ENCODE assay signal across 17 mouse cellular contexts in genomic region chr11:3302385-3302784, GRCm38 (mm10). TPM values are rescaled to one million over a fixed set of nuclear protein-coding genes. Genes with fewer than 3 reads are reported as not detected.
A peak's percentile ranks its signal among the peaks of the same experiment; 100 is the strongest.
DNase-seq lines count a peak whose midpoint lies in the region; ATAC-seq and TF ChIP-seq lines count a peak whose summit lies in the region.
"Had no signal": no experiment of that assay in that cellular context is flagged by ENCODE, and none has a peak within 500 bp of the region (broad histone marks: within the 10 kb centered on the region; RNA-seq: fewer than 3 reads in every experiment).

No protein-coding gene starts in this region.

- no peak overlapping the region for H3K27ac ChIP-seq in hindbrain, postnatal 0 days
- H3K27ac ChIP-seq in hindbrain, embryonic 12.5 days = no peak overlapping the region
- H3K27ac ChIP-seq in lung, postnatal 0 days (ENCODE audit: low read length) = peak overlapping the region; percentile 61; the same call in 1 of the 2 replicates
- H3K27ac ChIP-seq: intestine, embryonic 15.5 days; macrophage; midbrain, embryonic 15.5 days; stomach, embryonic 15.5 days had no signal

- 87% methylated on average over 4 of the region's 4 CpGs for WGBS in hindbrain, postnatal 0 days
- 94% methylated on average over 4 of the region's 4 CpGs for WGBS in hindbrain, embryonic 12.5 days
- WGBS in lung, postnatal 0 days = 55% methylated on average over 4 of the region's 4 CpGs

- H3K9ac ChIP-seq in hindbrain, postnatal 0 days (replicated peaks; ENCODE audit: low read length) = 0 out of 2 replicates have a peak overlapping the region, but pooled peaks have one; percentile 13
- H3K9ac ChIP-seq in hindbrain, embryonic 12.5 days = no peak overlapping the region
- H3K9ac ChIP-seq in lung, postnatal 0 days (replicated peaks; ENCODE audit: low read depth) = no peak overlapping the region
- H3K9ac ChIP-seq: intestine, embryonic 15.5 days; midbrain, embryonic 15.5 days; stomach, embryonic 15.5 days had no signal

- H3K4me1 ChIP-seq in hindbrain, postnatal 0 days (ENCODE audit: insufficient read depth, low read length) = no peaks in the 10 kb centered on the region
- 0 out of 2 replicates have a peak, but pooled peaks cover 7% of the 10 kb centered on the region for H3K4me1 ChIP-seq in hindbrain, embryonic 12.5 days
- peaks cover 8% of the 10 kb centered on the region; the same call in 1 of the 2 replicates for H3K4me1 ChIP-seq in lung, postnatal 0 days (ENCODE audit: insufficient read depth, low read depth, low read length)
- H3K4me1 ChIP-seq: intestine, embryonic 15.5 days; midbrain, embryonic 15.5 days; stomach, embryonic 15.5 days had no signal

- no peak overlapping the region for H3K4me2 ChIP-seq in hindbrain, postnatal 0 days (ENCODE audit: low read depth, low read length)
- H3K4me2 ChIP-seq in hindbrain, embryonic 12.5 days (replicated peaks) = no peak overlapping the region
- H3K4me2 ChIP-seq in lung, postnatal 0 days (replicated peaks; ENCODE audit: low read depth, low read length) = no peak overlapping the region
- H3K4me2 ChIP-seq: intestine, embryonic 15.5 days; liver, embryonic 11.5 days; midbrain, embryonic 15.5 days; stomach, embryonic 15.5 days had no signal

- TF ChIP-seq EP300 in lung, postnatal 0 days (IDR thresholded peaks at IDR 0.05) = no peak

- peak; percentile 92 for ATAC-seq in frontal cortex, adult (ENCODE audit: low TSS enrichment)
- no peak for ATAC-seq in hindbrain, postnatal 0 days
- ATAC-seq in hindbrain, embryonic 12.5 days (ENCODE audit: low FRiP score) = no peak
- peak; percentile 13; the same call in 1 of the 2 replicates for ATAC-seq in lung, postnatal 0 days
- ATAC-seq: intestine, embryonic 15.5 days; midbrain, embryonic 15.5 days had no signal

- H3K36me3 ChIP-seq in hindbrain, postnatal 0 days (ENCODE audit: insufficient read depth, low read length) = peaks cover 83% of the 10 kb centered on the region
- peaks cover 96% of the 10 kb centered on the region for H3K36me3 ChIP-seq in hindbrain, embryonic 12.5 days
- H3K36me3 ChIP-seq in lung, postnatal 0 days (ENCODE audit: insufficient read depth, low read length) = peaks cover 29% of the 10 kb centered on the region; the same call in 1 of the 2 replicates

- no peak for TF ChIP-seq CTCF in hindbrain, postnatal 0 days (IDR thresholded peaks at IDR 0.05; ENCODE audit: low read depth)
- TF ChIP-seq CTCF in lung, postnatal 0 days (IDR thresholded peaks at IDR 0.05) = no peak

- no peak for DNase-seq in frontal cortex, postnatal 25 days (ENCODE audit: low spot score in 2 of 2)
- DNase-seq in hindbrain, postnatal 0 days (ENCODE audit: low spot score) = no peak
- DNase-seq in lung, postnatal 0 days (ENCODE audit: low spot score) = peak; percentile 9
- DNase-seq in lung, adult 18-20 months = no peak
- peak; percentile 80 for DNase-seq in telencephalon, adult 2 months (ENCODE audit: low read depth, low spot score)
- no peak for DNase-seq in gastrocnemius, adult 18-20 months (ENCODE audit: low spot score)
- DNase-seq: adrenal gland, adult 8-10 months; cerebellum, adult 9-10 months; heart, postnatal 4 days; thymus, postnatal 36 days had no signal

- no peaks in the 10 kb centered on the region for H3K27me3 ChIP-seq in hindbrain, postnatal 0 days (ENCODE audit: insufficient read depth, low read length)
- no peaks in the 10 kb centered on the region for H3K27me3 ChIP-seq in hindbrain, embryonic 12.5 days
- H3K27me3 ChIP-seq in lung, postnatal 0 days (replicated peaks; ENCODE audit: insufficient read depth, low read length) = no peaks in the 10 kb centered on the region
- H3K27me3 ChIP-seq: intestine, embryonic 15.5 days; midbrain, embryonic 15.5 days; stomach, embryonic 15.5 days had no signal

- no peaks in the 10 kb centered on the region for H3K9me3 ChIP-seq in hindbrain, postnatal 0 days (ENCODE audit: low read length)
- no peaks in the 10 kb centered on the region for H3K9me3 ChIP-seq in hindbrain, embryonic 12.5 days (replicated peaks)
- no peaks in the 10 kb centered on the region for H3K9me3 ChIP-seq in lung, postnatal 0 days (ENCODE audit: low read length)
- H3K9me3 ChIP-seq: intestine, embryonic 15.5 days; midbrain, embryonic 15.5 days; stomach, embryonic 15.5 days had no signal

- H3K4me3 ChIP-seq in hindbrain, postnatal 0 days (ENCODE audit: low read length) = no peak overlapping the region
- H3K4me3 ChIP-seq in hindbrain, embryonic 12.5 days = no peak overlapping the region
- H3K4me3 ChIP-seq in lung, postnatal 0 days (ENCODE audit: low read depth, low read length) = no peak overlapping the region
- H3K4me3 ChIP-seq: intestine, embryonic 15.5 days; midbrain, embryonic 15.5 days; stomach, embryonic 15.5 days had no signal

RNA-seq across cellular contexts. Expression of gene Patz1, which starts 13.7 kb away (rescaled TPM):
- 89.6 and 97.1 TPM in 2 replicates for total RNA-seq in hindbrain, postnatal 0 days (2014; rRNA removed)
- 38.8 and 40.4 TPM in 2 replicates for polyA plus RNA-seq in hindbrain, postnatal 0 days (2015; fragmentation: Nextera tagmentation; extraction: Ambion mirVana)
- 115 and 119 TPM in 2 replicates for polyA plus RNA-seq in hindbrain, embryonic 12.5 days (2016; fragmentation: Nextera tagmentation; extraction: Ambion mirVana)
- 22.9 and 23.2 TPM in 2 replicates for polyA plus RNA-seq in lung, postnatal 0 days (2015; fragmentation: Nextera tagmentation; extraction: Ambion mirVana)
- total RNA-seq in gastrocnemius, adult 18-20 months (2021) = 10 to 100 TPM; 11.3 to 12.7 TPM

RNA-seq across cellular contexts. Expression of gene Pik3ip1, which starts 27.8 kb away (rescaled TPM):
- total RNA-seq in hindbrain, postnatal 0 days (2014; rRNA removed) = 34.3 and 40.9 TPM in 2 replicates
- polyA plus RNA-seq in hindbrain, postnatal 0 days (2015; fragmentation: Nextera tagmentation; extraction: Ambion mirVana) = 41.6 and 45.4 TPM in 2 replicates
- polyA plus RNA-seq in hindbrain, embryonic 12.5 days (2016; fragmentation: Nextera tagmentation; extraction: Ambion mirVana) = 19.9 and 22.0 TPM in 2 replicates
- polyA plus RNA-seq in lung, postnatal 0 days (2015; fragmentation: Nextera tagmentation; extraction: Ambion mirVana) = 22.7 and 25.5 TPM in 2 replicates
- 10 to 100 TPM; 27.2 to 30.8 TPM for total RNA-seq in gastrocnemius, adult 18-20 months (2021)

RNA-seq across cellular contexts. Expression of gene Drg1, which starts 36.2 kb away (rescaled TPM):
- total RNA-seq in hindbrain, postnatal 0 days (2014; rRNA removed) = 62.3 and 73.1 TPM in 2 replicates
- 176 and 186 TPM in 2 replicates for polyA plus RNA-seq in hindbrain, postnatal 0 days (2015; fragmentation: Nextera tagmentation; extraction: Ambion mirVana)
- polyA plus RNA-seq in hindbrain, embryonic 12.5 days (2016; fragmentation: Nextera tagmentation; extraction: Ambion mirVana) = 240 and 245 TPM in 2 replicates
- 132 and 141 TPM in 2 replicates for polyA plus RNA-seq in lung, postnatal 0 days (2015; fragmentation: Nextera tagmentation; extraction: Ambion mirVana)
- total RNA-seq in gastrocnemius, adult 18-20 months (2021) = 10 to 100 TPM; 44.5 to 45.0 TPM

Comparison
In these comparisons a context has a peak if more than half of its experiments do, and no peak if none do; other contexts are left out.
1. DNase-seq: peak in lung, postnatal 0 days (single experiment) and telencephalon, adult 2 months (single experiment); none in frontal cortex, postnatal 25 days (0 of 2), hindbrain, postnatal 0 days (single experiment), lung, adult 18-20 months (0 of 2) and gastrocnemius, adult 18-20 months (single experiment).
2. ATAC-seq: peak in frontal cortex, adult (single experiment) and lung, postnatal 0 days (single experiment); none in hindbrain, postnatal 0 days (single experiment) and hindbrain, embryonic 12.5 days (single experiment).